Mouse (Mus musculus) thymus, postnatal 36 days (tissue): ENCODE results near the gene Gm20388.
A peak's percentile ranks its signal among the peaks of the same experiment; 100 is the strongest.

Source experiments
- DNase-seq, 2 experiments: peaks; one replicate each; pipeline ENCODE4 v3.0.0; 2022; ENCODE audit warnings: mixed read lengths in 2 of 2

The Gm20388 gene

GRCm38 (mm10) chr8:121946351-121946750 is 2035.7 kb downstream of the Gm20388 start:
- DNase-seq: no peak

- DNase-seq: no peak
These were observed 2036.6 kb downstream of the Gm20388 start for GRCm38 (mm10) chr8:121947047-121947752.

- peak; percentile 89 to 92 for DNase-seq
These were observed 2037.1 kb downstream of the Gm20388 start for GRCm38 (mm10) chr8:121947753-121948141.

- peak; percentile 22 to 28 for DNase-seq
These were observed 2037.9 kb downstream of the Gm20388 start for GRCm38 (mm10) chr8:121948321-121949145.

- no peak for DNase-seq
These were observed 2038.7 kb downstream of the Gm20388 start, which contains the start of gene Banp for GRCm38 (mm10) chr8:121949222-121949800. Gene Banp, plus strand, starts transcription at chr8:121949750.

- DNase-seq: peak; percentile 99
These were observed 2039.5 kb downstream of the Gm20388 start for GRCm38 (mm10) chr8:121949941-121950748.

- peak; percentile 67 to 76 for DNase-seq
These were observed 2040.4 kb downstream of the Gm20388 start for GRCm38 (mm10) chr8:121950749-121951655.

GRCm38 (mm10) chr8:121951656-121952009 is 2041.0 kb downstream of the Gm20388 start:
- no peak for DNase-seq

- no peak for DNase-seq
These were observed 2041.5 kb downstream of the Gm20388 start for GRCm38 (mm10) chr8:121952122-121952521.

GRCm38 (mm10) chr8:121952800-121953199 is 2042.2 kb downstream of the Gm20388 start:
- DNase-seq: no peak

GRCm38 (mm10) chr8:121953821-121954545 is 2043.3 kb downstream of the Gm20388 start:
- DNase-seq: no peak

GRCm38 (mm10) chr8:121954981-121955555 is 2044.4 kb downstream of the Gm20388 start:
- no peak for DNase-seq

- DNase-seq: no peak
These were observed 2045.3 kb downstream of the Gm20388 start for GRCm38 (mm10) chr8:121955825-121956500.

GRCm38 (mm10) chr8:121958395-121958794 is 2047.8 kb downstream of the Gm20388 start:
- DNase-seq: no peak

- DNase-seq: no peak
These were observed 2052.3 kb downstream of the Gm20388 start for GRCm38 (mm10) chr8:121962892-121963291.

- no peak for DNase-seq
These were observed 2054.3 kb downstream of the Gm20388 start for GRCm38 (mm10) chr8:121964716-121965512.

GRCm38 (mm10) chr8:121966110-121966509 is 2055.5 kb downstream of the Gm20388 start:
- DNase-seq: no peak

GRCm38 (mm10) chr8:121966714-121967448 is 2056.2 kb downstream of the Gm20388 start:
- no peak for DNase-seq
